Mouse (Mus musculus) neural tube, embryonic 11.5 days (tissue): ENCODE measurements at regions not wholly inside any gene's neighbourhood (a gene's known extent, or its start where the extent isn't known, plus 50 kb on each side); places are given as distances from the start of the nearest gene placed in this dataset.

Source experiments
- ATAC-seq: fragments of 200-750 bp; cut with Nextera tagmentation; 2 replicates; pipeline ENCODE4 v1.8.0; 2017; ENCODE audit warnings: moderate number of reproducible peaks, mild to moderate bottlenecking, moderate TSS enrichment, moderate library complexity; ENCODE audit not compliant: insufficient read depth, low FRiP score, low TSS enrichment
- DNase-seq: peaks from one replicate; pipeline ENCODE4 v3.0.0-alpha.2; 2015; ENCODE audit warnings: low spot score
- H3K27ac ChIP-seq: fragments of 300-500 bp; sonication (generic); 2 replicates; pipeline ENCODE4 v1.5.1; 2014; ENCODE audit warnings: low read depth, mild to moderate bottlenecking, low read length
- H3K27me3 ChIP-seq: fragments of 300-500 bp; sonication (generic); 2 replicates; pipeline ENCODE4 v1.6.1; 2014; ENCODE audit warnings: mild to moderate bottlenecking, low read length, mixed read lengths; ENCODE audit not compliant: control insufficient read depth, insufficient read depth
- H3K36me3 ChIP-seq: fragments of 300-500 bp; sonication (generic); 2 replicates; pipeline ENCODE4 v1.6.1; 2014; ENCODE audit warnings: mild to moderate bottlenecking, low read length, moderate library complexity, mixed read lengths; ENCODE audit not compliant: control insufficient read depth, insufficient read depth
- H3K4me1 ChIP-seq: fragments of 300-500 bp; sonication (generic); 2 replicates; pipeline ENCODE4 v1.6.1; 2014; ENCODE audit warnings: low read length, mixed read lengths; ENCODE audit not compliant: control insufficient read depth, insufficient read depth
- H3K4me2 ChIP-seq: fragments of 300-500 bp; sonication (generic); 2 replicates; pipeline ENCODE4 v1.6.1; 2014; ENCODE audit warnings: low read depth, mild to moderate bottlenecking, moderate library complexity
- H3K4me3 ChIP-seq: fragments of 300-500 bp; sonication (generic); 2 replicates; pipeline ENCODE4 v1.5.1; 2014; ENCODE audit warnings: low read depth, low read length
- H3K9ac ChIP-seq: fragments of 300-500 bp; sonication (generic); 2 replicates; pipeline ENCODE4 v1.6.1; 2014; ENCODE audit warnings: mild to moderate bottlenecking, low read length
- H3K9me3 ChIP-seq: fragments of 300-500 bp; sonication (generic); 2 replicates; pipeline ENCODE4 v1.6.1; 2016; ENCODE audit warnings: low read length; ENCODE audit not compliant: control insufficient read depth
- WGBS: fragments of 180-500 bp; shearing (Covaris S2); extraction: QIAGEN DNeasy Blood & Tissue Kit; methylation state at CpG from one replicate; pipeline ENCODE4 v1.1.7; 2014; 5-methylcytosine and 5-hydroxymethylcytosine counted together

DNA sequence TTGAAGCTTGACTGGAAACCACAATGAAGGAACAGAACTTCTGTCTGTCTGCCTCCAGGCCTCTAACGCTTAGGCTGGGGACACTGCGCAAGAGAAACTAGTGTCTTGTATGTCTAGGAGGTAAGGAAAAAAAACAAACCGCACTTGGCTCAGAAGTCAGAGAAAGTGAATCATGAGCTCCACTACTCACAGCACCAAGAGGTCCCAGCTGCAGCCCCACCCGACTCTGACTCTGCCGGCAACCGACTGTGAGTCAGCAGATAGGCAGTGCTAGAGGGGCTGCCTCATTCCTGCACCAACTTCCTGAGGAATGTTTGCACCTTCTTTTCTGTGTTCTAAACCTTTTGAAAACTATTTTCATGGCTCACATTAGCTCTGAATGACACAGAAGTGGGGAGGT lies 109.5 kb downstream of the Gja1 start:
- 63% methylated on average over 6 of the region's 6 CpGs for WGBS
- Histone ChIP-seq H3K27me3 (no peaks in the 10 kb centered on the region), H3K4me3 (no peak overlapping the region), H3K9ac (no peak overlapping the region), H3K27ac (no peak overlapping the region), H3K4me2 (no peak overlapping the region), H3K4me1 (no peaks in the 10 kb centered on the region), H3K9me3 (no peaks in the 10 kb centered on the region), H3K36me3 (no peaks in the 10 kb centered on the region)
- no peak for ATAC-seq
- DNase-seq, result no peak

- no peaks in the 10 kb centered on the region for H3K4me1 ChIP-seq
- no peak overlapping the region for H3K27ac ChIP-seq
- no peak overlapping the region for H3K4me2 ChIP-seq
- WGBS, result 66% methylated on average over 1 of the region's 1 CpGs
- ATAC-seq, result no peak
- no peaks in the 10 kb centered on the region for H3K36me3 ChIP-seq
- H3K4me3 ChIP-seq, result no peak overlapping the region
- DNase-seq, result no peak
- no peak overlapping the region for H3K9ac ChIP-seq
- H3K9me3 ChIP-seq, result no peaks in the 10 kb centered on the region
- no peaks in the 10 kb centered on the region for H3K27me3 ChIP-seq
Measured at GRCm38 (mm10) chr10:56493461-56493860, 116.3 kb downstream of the Gja1 start.

DNA sequence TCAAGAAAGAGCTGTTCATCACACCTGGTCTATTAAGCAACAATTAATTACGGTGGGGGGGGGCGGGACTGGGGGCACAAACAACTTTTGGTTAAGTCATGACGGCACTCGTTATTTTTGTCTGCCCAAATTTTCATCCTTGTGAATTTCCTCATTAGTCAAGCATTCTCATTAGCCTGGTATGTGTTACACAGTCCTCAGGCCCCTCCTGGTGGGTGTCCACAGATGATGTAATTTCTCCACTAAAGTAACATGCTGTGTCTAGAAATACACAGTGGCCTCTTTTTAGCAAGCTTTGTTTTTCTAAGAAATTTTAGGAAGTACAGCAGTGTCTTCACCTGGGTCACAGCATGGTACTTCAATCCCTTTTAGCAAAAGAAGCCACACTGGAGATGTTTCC lies 118.2 kb downstream of the Gja1 start:
- Histone ChIP-seq H3K27ac (no peak overlapping the region), H3K4me3 (no peak overlapping the region)
- 89% methylated on average over 4 of the region's 4 CpGs for WGBS

GRCm38 (mm10) chr10:56519041-56519440 lies 141.9 kb downstream of the Gja1 start:
- Histone ChIP-seq H3K36me3 (no peaks in the 10 kb centered on the region), H3K27ac (no peak overlapping the region), H3K9ac (no peak overlapping the region), H3K4me2 (no peak overlapping the region), H3K4me1 (no peaks in the 10 kb centered on the region), H3K9me3 (no peaks in the 10 kb centered on the region), H3K4me3 (no peak overlapping the region), H3K27me3 (no peaks in the 10 kb centered on the region)
- ATAC-seq, result no peak
- WGBS, result 93% methylated on average over 1 of the region's 1 CpGs
- DNase-seq, result no peak

More for the DNA sequence above, 118.2 kb downstream of the Gja1 start:
- DNase-seq, result no peak
- H3K9me3 ChIP-seq, result no peaks in the 10 kb centered on the region
- no peaks in the 10 kb centered on the region for H3K4me1 ChIP-seq
- no peak overlapping the region for H3K4me2 ChIP-seq
- H3K9ac ChIP-seq, result no peak overlapping the region
- H3K36me3 ChIP-seq, result no peaks in the 10 kb centered on the region
- no peaks in the 10 kb centered on the region for H3K27me3 ChIP-seq
- ATAC-seq, result no peak

GRCm38 (mm10) chr10:56525791-56526190 lies 148.7 kb downstream of the Gja1 start:
- Histone ChIP-seq H3K27me3 (no peaks in the 10 kb centered on the region), H3K36me3 (no peaks in the 10 kb centered on the region), H3K9ac (no peak overlapping the region), H3K4me1 (no peaks in the 10 kb centered on the region), H3K9me3 (no peaks in the 10 kb centered on the region), H3K27ac (no peak overlapping the region), H3K4me2 (no peak overlapping the region), H3K4me3 (no peak overlapping the region)
- DNase-seq (no peak), ATAC-seq (no peak)
- 59% methylated on average over 2 of the region's 2 CpGs for WGBS

- no peak overlapping the region for H3K27ac ChIP-seq
- WGBS, result 61% methylated on average over 4 of the region's 4 CpGs
- ATAC-seq (no peak), DNase-seq (no peak)
- no peaks in the 10 kb centered on the region for H3K27me3 ChIP-seq
- no peaks in the 10 kb centered on the region for H3K36me3 ChIP-seq
- H3K9ac ChIP-seq, result no peak overlapping the region
- H3K4me1 ChIP-seq, result no peaks in the 10 kb centered on the region
- no peak overlapping the region for H3K4me3 ChIP-seq
- H3K4me2 ChIP-seq, result no peak overlapping the region
- H3K9me3 ChIP-seq, result no peaks in the 10 kb centered on the region
Measured at GRCm38 (mm10) chr10:56537091-56537490, 160.0 kb downstream of the Gja1 start.

- H3K9me3 ChIP-seq, result no peaks in the 10 kb centered on the region
- no peak for DNase-seq
- H3K27me3 ChIP-seq, result no peaks in the 10 kb centered on the region
- no peak overlapping the region for H3K9ac ChIP-seq
- no peaks in the 10 kb centered on the region for H3K36me3 ChIP-seq
- no peak overlapping the region for H3K4me2 ChIP-seq
- no peak overlapping the region for H3K27ac ChIP-seq
- no peaks in the 10 kb centered on the region for H3K4me1 ChIP-seq
- no peak overlapping the region for H3K4me3 ChIP-seq
- WGBS, result 83% methylated on average over 5 of the region's 5 CpGs
- ATAC-seq, result no peak
Measured at GRCm38 (mm10) chr10:56539827-56540511, 162.8 kb downstream of the Gja1 start.

GRCm38 (mm10) chr10:56542106-56542505 lies 165.0 kb downstream of the Gja1 start:
- ATAC-seq (no peak), DNase-seq (no peak)
- Histone ChIP-seq H3K27ac (no peak overlapping the region), H3K36me3 (no peaks in the 10 kb centered on the region), H3K4me2 (no peak overlapping the region), H3K27me3 (no peaks in the 10 kb centered on the region), H3K4me3 (no peak overlapping the region), H3K4me1 (no peaks in the 10 kb centered on the region), H3K9me3 (no peaks in the 10 kb centered on the region), H3K9ac (no peak overlapping the region)
- WGBS, result 84% methylated on average over 3 of the region's 3 CpGs

- no peak overlapping the region for H3K4me3 ChIP-seq
- ATAC-seq (no peak), DNase-seq (no peak)
- no peaks in the 10 kb centered on the region for H3K4me1 ChIP-seq
- H3K9me3 ChIP-seq, result no peaks in the 10 kb centered on the region
- H3K9ac ChIP-seq, result no peak overlapping the region
- 54% methylated on average over 3 of the region's 3 CpGs for WGBS
- no peaks in the 10 kb centered on the region for H3K36me3 ChIP-seq
- no peak overlapping the region for H3K27ac ChIP-seq
- H3K4me2 ChIP-seq, result no peak overlapping the region
- H3K27me3 ChIP-seq, result no peaks in the 10 kb centered on the region
Measured at GRCm38 (mm10) chr10:56545989-56546388, 168.9 kb downstream of the Gja1 start.
